Mouse (Mus musculus): ENCODE measurements around the gene Cdk12.
"Not testable (repeated sequence)": the region's sequence is repeated elsewhere in the genome, so short reads cannot be mapped to it uniquely, and the experiment has no call there.

Gene Cdk12

DNA sequence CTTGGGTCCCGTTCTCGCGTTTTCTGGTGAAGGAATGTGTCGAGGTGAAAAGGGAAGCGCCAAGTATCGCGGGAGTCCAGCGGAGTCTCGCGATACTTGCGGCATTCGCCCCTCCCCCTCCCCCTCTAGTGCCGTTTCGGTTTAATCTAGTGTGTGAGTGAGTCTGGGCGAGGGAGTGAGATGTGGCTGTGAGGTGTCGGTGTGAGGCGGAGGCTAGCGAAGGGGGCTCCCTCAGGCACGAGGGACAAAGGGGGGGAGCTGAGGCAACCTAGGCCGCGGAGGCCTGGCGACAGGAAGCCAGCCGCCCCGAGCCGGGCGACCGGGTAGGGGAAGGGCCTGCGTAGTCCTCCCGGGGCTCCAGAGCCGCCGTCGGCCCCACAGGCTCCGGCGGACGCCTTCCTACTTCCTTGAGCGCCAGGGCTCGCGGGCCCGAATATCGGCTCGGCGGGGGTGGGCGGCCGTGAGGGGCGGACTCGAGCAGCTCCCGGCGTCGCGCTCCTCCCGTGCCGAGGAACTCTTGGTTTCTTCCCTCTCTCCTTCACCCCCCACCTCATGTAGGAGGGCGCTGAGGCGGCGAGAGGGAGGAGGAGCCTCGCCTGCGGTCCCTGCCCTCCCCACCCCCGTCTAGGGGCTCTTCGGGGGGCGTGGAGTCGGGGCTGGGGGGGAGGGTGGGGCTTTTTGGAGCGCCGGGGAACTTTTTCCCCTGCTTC is at the start of gene Cdk12:
Gene Cdk12 (plus strand): TSS at position 419 of the 710 bp plus-strand sequence.
- peak; percentile 92 to 93 for DNase-seq (ENCODE audit: low spot score in 2 of 2)

DNA sequence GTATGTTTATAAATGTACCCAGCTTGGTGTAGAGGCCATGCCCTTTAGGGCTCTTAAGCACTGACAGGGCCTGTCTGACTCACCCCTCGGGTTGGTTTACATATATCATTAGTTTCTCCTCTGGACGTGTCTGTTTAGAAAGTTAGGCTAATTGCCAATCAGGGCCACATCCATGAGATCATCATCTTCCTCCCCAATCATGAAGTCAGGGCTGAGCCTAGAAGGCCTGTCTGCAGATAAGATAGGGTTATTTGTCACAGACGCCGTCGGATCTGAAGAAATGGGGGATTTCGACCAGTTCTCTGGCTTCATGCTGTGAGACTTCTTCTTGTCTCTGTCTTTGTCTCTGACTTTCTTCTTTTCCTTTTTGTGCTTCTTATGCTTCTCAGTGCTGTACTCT is 47.8 kb upstream of the Cdk12 start:
- DNase-seq (ENCODE audit: low spot score in 2 of 2): no peak

GRCm38 (mm10) chr11:98168400-98168799 is 34.5 kb upstream of the Cdk12 start:
- no peak for DNase-seq (ENCODE audit: low spot score in 2 of 2)

GRCm38 (mm10) chr11:98182149-98182548 is 20.7 kb upstream of the Cdk12 start:
- DNase-seq (ENCODE audit: low spot score in 2 of 2): not testable (repeated sequence)

GRCm38 (mm10) chr11:98187640-98188395 is 15.0 kb upstream of the Cdk12 start:
- DNase-seq (ENCODE audit: low spot score in 2 of 2): no peak

- DNase-seq (ENCODE audit: low spot score in 2 of 2): no peak
Observed at GRCm38 (mm10) chr11:98190820-98191219, 12.0 kb upstream of the Cdk12 start.

DNA sequence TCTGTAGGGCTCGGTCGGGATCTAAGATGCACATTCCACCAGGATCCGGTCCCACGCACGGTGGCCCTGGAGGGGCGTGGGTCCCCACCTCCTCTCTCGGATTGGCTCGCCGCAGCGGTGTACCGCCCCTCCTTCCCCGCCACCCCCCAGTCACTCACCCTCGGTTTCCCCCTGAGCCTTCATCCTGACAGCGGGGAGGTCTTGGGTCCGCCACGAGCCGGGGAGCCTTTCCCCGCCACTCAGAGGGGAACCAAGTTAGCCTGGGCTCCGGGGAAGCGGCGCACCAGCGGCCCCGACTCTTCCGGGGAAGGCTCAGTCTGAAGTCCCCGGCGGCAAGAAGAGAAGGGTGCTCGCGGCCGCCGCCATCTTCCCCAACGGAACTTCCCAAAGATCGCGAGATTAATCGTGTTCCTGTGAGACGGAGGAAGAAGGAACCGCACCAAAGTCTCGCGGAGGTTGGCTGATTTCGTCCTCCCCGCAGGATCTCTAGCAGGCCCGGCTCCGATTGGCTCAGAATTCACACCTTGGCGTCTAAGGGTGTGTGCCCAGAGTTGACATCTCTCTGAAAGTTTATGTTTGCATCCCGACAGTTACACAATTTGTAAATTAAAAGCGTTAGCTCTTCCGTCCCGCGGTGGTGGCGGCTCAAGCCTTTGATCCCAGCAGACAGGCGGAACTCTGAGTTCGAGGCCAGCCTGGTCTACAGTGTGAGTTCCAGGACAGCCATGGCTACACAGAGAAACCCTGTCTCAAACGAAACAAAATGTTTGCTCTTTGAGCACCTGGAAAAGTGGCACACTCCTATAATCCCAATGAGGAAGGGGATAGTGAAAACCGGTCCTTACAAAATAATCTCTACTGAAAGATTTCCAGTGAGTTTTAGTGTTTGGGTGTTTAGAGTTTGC is 9.7 kb upstream of the Cdk12 start, which contains the start of gene Med1:
Gene Med1 (minus strand): TSS at position 393 of the 905 bp plus-strand sequence.
- DNase-seq (ENCODE audit: low spot score in 2 of 2): peak; percentile 86 to 89

DNA sequence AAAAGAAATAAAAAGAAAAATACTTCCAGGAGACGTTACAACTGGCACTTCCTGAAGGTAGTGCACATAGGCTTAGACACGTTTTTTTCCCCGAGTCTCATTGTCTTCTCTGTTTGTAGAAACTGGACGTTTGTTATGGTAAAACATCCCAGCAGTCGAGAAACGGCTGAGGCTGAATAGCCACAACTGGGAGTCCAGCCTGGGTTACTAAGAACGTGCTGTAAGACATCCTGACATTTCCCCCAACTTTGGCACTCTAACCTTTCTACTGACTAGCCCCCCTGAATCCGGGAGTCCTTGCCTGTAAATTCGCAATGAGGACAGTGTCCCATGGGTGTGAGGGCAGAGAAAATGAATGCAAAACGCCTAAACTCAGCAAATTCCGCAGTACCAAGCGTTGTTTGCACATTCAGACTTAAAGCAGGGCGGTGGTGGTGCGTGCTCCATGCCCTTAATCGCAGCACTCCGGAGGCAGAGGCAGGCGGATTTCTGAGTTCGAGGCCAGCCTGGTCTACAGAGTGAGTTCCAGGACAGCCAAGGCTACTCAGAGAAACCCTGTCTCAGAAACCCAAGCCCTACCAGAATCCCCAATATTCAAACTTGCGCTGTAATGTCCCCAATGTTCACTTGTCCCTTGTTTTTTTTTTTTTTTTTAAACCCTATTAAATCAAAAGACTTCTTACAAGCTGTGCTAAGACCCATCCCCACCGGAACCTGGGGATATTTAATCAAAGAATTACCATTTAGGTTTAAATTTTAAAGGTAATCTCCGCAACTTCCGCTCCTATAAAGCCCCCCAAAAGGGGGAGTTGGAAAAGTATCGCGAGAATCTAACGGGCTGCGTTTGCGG is 843 bp upstream of the Cdk12 start:
- peak in 1 of 2 experiments; percentile 22 for DNase-seq (ENCODE audit: low spot score in 2 of 2)

GRCm38 (mm10) chr11:98203351-98203911 is 572 bp downstream of the Cdk12 start:
- DNase-seq (ENCODE audit: low spot score in 2 of 2): no peak

GRCm38 (mm10) chr11:98203931-98204421 is 1.1 kb downstream of the Cdk12 start:
- no peak for DNase-seq (ENCODE audit: low spot score in 2 of 2)

- no peak for DNase-seq (ENCODE audit: low spot score in 2 of 2)
Observed at GRCm38 (mm10) chr11:98205463-98205862, 2.6 kb downstream of the Cdk12 start.

- DNase-seq (ENCODE audit: low spot score in 2 of 2): not testable (repeated sequence)
Observed at GRCm38 (mm10) chr11:98206281-98206680, 3.4 kb downstream of the Cdk12 start.

- DNase-seq (ENCODE audit: low spot score in 2 of 2): not testable (repeated sequence)
Observed at GRCm38 (mm10) chr11:98209661-98210060, 6.8 kb downstream of the Cdk12 start.

- DNase-seq (ENCODE audit: low spot score in 2 of 2): no peak
Observed at GRCm38 (mm10) chr11:98213311-98213710, 10.5 kb downstream of the Cdk12 start.

GRCm38 (mm10) chr11:98226349-98226748 is 23.5 kb downstream of the Cdk12 start:
- DNase-seq (ENCODE audit: low spot score in 2 of 2): no peak

DNA sequence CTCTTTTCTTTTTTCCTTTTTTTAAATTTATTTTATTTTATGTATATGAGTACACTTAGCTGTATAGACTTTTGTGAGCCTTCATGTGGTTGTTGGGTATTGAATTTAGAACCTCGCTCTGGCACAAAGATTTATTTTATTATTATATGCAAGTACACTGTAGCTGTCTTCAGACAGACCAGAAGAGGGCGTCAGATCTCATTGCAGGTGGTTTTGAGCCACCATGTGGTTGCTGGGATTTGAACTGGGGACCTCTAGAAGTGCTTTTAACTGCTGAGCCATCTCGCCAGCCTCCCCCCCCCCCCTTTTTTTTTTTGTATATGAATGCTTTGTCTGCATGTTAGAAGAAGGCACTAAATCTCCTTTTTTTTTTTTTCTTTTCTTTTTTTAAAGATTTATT is 35.6 kb downstream of the Cdk12 start:
- DNase-seq (ENCODE audit: low spot score in 2 of 2): no peak

GRCm38 (mm10) chr11:98238995-98239394 is 36.1 kb downstream of the Cdk12 start:
- DNase-seq (ENCODE audit: low spot score in 2 of 2): no peak

DNA sequence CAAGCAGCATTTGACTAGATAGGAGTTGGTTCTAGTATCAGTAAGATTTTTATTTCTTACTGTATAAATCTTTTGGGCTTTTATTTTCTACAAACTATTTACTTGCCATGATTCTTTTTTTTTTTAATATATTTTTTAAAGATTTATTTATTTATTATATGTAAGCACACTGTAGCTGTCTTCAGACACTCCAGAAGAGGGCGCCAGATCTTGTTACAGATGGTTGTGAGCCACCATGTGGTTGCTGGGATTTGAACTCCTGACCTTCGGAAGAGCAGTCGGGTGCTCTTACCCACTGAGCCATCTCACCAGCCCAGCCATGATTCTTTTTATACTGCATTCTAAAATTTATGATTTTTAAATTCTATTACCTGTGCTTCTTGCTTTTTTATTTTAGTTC is 40.1 kb downstream of the Cdk12 start:
- not testable (repeated sequence) for DNase-seq (ENCODE audit: low spot score in 2 of 2)

DNA sequence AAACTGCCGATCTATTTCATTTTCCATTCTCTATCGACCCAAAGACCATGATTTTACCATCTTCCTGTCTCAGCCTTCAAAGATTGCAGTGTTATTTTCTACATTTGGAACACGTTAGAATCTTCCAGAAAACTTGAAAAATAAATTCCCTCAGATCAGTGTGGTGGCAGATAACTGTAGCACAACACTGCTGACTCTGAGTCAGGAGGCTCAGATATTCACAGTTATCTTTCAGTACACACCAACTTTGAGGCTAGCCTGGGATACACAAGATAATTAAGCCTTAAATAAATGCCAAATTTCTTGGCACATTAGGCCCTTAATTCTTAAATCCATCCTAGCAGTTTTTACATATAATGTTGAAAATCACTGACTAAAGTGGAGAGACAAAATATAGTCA is 41.6 kb downstream of the Cdk12 start:
- no peak for DNase-seq (ENCODE audit: low spot score in 2 of 2)

DNA sequence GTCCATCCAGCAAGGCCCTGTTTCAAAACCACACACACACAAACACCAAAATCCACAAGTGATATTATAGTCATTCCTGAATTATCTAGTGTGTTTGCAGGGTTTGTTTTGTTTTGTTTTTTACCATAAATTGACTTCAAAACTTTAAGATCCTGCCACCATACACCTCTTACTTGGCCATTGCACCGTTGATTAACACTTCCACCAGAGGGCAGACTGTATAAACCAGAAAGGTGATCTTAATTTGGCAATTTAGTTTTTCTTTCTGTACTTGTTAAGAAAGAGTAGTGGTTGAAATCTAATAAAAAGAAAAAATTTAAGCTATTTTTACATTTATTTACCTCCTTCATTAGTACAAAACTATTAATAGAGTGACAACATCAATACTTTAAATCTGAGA is 44.5 kb downstream of the Cdk12 start:
- no peak for DNase-seq (ENCODE audit: low spot score in 2 of 2)

Measured in frontal cortex, postnatal 10 days (tissue).